Mouse (Mus musculus) spleen, adult 2 months (tissue): Measurements from ENCODE around the gene Scml4. TPM values are rescaled to one million over a fixed set of nuclear protein-coding genes. Genes with fewer than 3 reads are reported as not detected.

Experiments used
- DNase-seq, 2 experiments: peaks; one replicate each; pipeline versions ENCODE4 v3.0.0 to v3.0.0-alpha.2; 2012 to 2021; ENCODE audit warnings: low spot score in 2 of 2, low read depth in 1 of 2
- H3K27ac ChIP-seq: fragments of 200-500 bp; 2 replicates; pipeline ENCODE4 v1.5.1; 2012; ENCODE audit warnings: low read length, inconsistent platforms; ENCODE audit not compliant: insufficient read depth
- H3K27me3 ChIP-seq: fragments of 200-500 bp; 2 replicates; pipeline ENCODE4 v1.6.1; 2012; ENCODE audit warnings: mild to moderate bottlenecking, moderate library complexity, low read length, inconsistent platforms; ENCODE audit not compliant: control insufficient read depth, insufficient read depth
- H3K36me3 ChIP-seq: fragments of 200-500 bp; 2 replicates; pipeline ENCODE4 v1.6.1; 2012; ENCODE audit warnings: mild to moderate bottlenecking, low read length, inconsistent platforms; ENCODE audit not compliant: control insufficient read depth, insufficient read depth
- H3K4me1 ChIP-seq: fragments of 200-500 bp; 2 replicates; pipeline ENCODE4 v1.6.1; 2011; ENCODE audit warnings: inconsistent platforms; ENCODE audit not compliant: control insufficient read depth, insufficient read depth, insufficient read length
- H3K4me3 ChIP-seq: fragments of 200-500 bp; 2 replicates; pipeline ENCODE4 v1.5.1; 2011; ENCODE audit warnings: mild to moderate bottlenecking, inconsistent platforms; ENCODE audit not compliant: insufficient read depth, insufficient read length; ENCODE audit errors: extremely low read depth
- CTCF ChIP-seq: fragments of 200-500 bp; IDR thresholded peaks from 2 replicates; pipeline ENCODE4 v1.5.1; 2011; ENCODE audit warnings: mild to moderate bottlenecking, inconsistent platforms; ENCODE audit not compliant: insufficient read depth, insufficient read length, insufficient replicate concordance; ENCODE audit errors: extremely low read depth
- POLR2A ChIP-seq: fragments of 200-500 bp; IDR thresholded peaks from 2 replicates; pipeline ENCODE4 v1.6.1; 2011; ENCODE audit warnings: low read depth, low read length, inconsistent platforms
- WGBS: fragments of 180-500 bp; shearing (Covaris S2); methylation state at CpG from one replicate; pipeline ENCODE4 v1.1.7; 2018; 5-methylcytosine and 5-hydroxymethylcytosine counted together
- polyA plus RNA-seq: library from polyadenylated mRNA; depleted of rRNA; stranded (reverse); fragments of >200 nt; gene quantifications from 2 replicates; pipeline ENCODE4 v1.2.3, GENCODE M21; 2012

The Scml4 gene
- polyA plus RNA-seq, 1 experiment, result 24.6 TPM

DNA sequence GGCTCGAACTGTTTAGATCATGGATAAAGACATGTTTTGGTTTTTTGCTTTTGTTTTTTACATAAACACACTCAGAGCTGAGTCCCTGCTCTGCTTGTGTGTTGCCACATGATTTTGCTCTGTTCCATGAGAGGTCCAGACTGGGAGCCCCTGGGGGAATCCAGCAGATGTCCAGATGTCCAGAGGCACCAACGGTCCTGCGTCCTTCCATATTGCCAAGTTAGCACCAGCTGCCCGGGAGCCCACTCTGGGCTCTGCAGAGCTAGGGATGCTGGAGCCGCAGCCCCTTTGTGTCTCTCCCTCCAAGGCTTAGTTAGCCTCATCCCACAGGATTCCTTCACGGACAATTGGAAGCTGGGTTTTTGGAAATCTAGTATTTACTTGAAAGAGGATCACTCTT is 101.6 kb downstream of the Scml4 start:
- no peak for DNase-seq
- WGBS, result 82% methylated on average over 6 of the region's 6 CpGs
- TF ChIP-seq POLR2A, result no peak
- no peak for TF ChIP-seq CTCF

DNA sequence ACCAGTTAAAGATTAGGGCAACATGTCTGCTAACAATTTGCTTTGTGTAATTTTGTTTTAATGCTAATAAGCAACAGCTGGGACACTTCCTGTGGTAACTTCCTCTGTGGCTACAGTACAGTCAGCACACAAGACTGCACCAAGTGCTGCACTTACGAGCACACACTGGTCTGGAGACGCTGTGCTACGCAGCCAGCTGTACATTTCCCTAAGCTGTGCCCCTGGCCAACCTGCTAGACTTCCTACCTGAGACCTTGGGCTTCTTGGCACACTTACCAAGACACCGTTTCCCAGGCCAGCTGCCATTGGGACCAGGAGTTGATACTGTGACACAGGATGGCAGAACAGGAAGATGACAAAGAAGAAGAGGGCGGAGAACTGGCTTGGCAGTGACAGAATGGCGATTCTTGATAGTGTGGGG is 102.0 kb downstream of the Scml4 start:
- H3K27me3 ChIP-seq, result no peaks in the 10 kb centered on the region
- H3K27ac ChIP-seq, result peak overlapping the region; percentile 78
- 13% methylated on average over 6 of the region's 6 CpGs for WGBS
- peaks cover 3% of the 10 kb centered on the region; the same call in 1 of the 2 replicates for H3K36me3 ChIP-seq
- peaks cover 6% of the 10 kb centered on the region; the same call in 1 of the 2 replicates for H3K4me1 ChIP-seq
- peak in 1 of 2 experiments; percentile 25 for DNase-seq
- H3K4me3 ChIP-seq, result peak overlapping the region; percentile 55
- TF ChIP-seq POLR2A (no peak), CTCF (no peak)

More for the DNA sequence above, 101.6 kb downstream of the Scml4 start:
- no peaks in the 10 kb centered on the region for H3K27me3 ChIP-seq
- no peak overlapping the region; the same call in 1 of the 2 replicates for H3K27ac ChIP-seq
- H3K4me3 ChIP-seq, result no peak overlapping the region
- H3K4me1 ChIP-seq, result peaks cover 6% of the 10 kb centered on the region; the same call in 1 of the 2 replicates
- H3K36me3 ChIP-seq, result peaks cover 3% of the 10 kb centered on the region; the same call in 1 of the 2 replicates

DNA sequence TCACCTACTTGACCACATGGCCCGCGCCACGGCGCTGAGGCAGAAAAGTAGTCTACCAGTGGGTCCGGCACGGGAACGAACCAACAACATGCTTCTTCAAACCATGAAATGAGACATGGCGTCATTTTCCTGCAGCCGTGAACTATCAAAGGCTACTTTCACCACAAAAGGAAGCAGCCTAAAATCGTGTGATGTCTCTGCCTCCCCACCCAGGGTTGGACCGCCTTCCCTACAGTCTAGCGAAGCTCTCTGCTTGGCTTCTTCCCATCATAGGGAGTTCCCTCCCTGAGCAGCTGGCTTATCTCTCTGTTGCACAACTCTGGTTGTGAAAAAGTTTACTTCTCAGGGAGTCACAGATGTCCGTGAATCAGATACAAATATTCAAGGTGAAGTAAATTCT is 102.5 kb downstream of the Scml4 start:
- 36% methylated on average over 13 of the region's 13 CpGs for WGBS
- TF ChIP-seq CTCF, result no peak
- no peak for TF ChIP-seq POLR2A
- peaks cover 6% of the 10 kb centered on the region; the same call in 1 of the 2 replicates for H3K4me1 ChIP-seq
- H3K4me3 ChIP-seq, result peak overlapping the region; percentile 55
- no peaks in the 10 kb centered on the region for H3K27me3 ChIP-seq
- peaks cover 2% of the 10 kb centered on the region; the same call in 1 of the 2 replicates for H3K36me3 ChIP-seq
- peak in 1 of 2 experiments; percentile 27 for DNase-seq
- peak overlapping the region; percentile 78 for H3K27ac ChIP-seq

DNA sequence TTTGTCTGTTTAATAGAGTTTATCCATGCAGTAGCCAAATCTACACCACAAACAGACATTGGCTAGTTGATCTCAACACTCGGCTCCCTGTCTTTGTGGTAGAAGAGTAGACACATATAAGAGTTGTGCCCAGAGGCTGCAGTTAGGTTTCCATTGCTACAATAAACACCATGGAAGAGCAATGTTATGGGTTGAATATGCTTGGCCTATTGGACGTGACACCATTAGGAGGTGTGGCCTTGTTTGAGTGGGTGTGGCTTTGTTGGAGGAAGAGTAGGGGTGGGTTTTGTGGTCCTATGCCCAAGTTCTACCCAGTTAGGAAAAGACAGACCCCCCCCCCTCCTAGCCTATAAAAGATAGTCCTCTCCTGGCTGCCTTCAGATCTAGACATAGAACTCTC is 102.9 kb downstream of the Scml4 start:
- DNase-seq, result no peak
- Histone ChIP-seq H3K4me3 (no peak overlapping the region), H3K27ac (no peak overlapping the region; the same call in 1 of the 2 replicates), H3K27me3 (no peaks in the 10 kb centered on the region), H3K36me3 (no peaks in the 10 kb centered on the region), H3K4me1 (peaks cover 6% of the 10 kb centered on the region; the same call in 1 of the 2 replicates)
- TF ChIP-seq POLR2A (no peak), CTCF (no peak)
- WGBS, result 83% methylated on average over 2 of the region's 2 CpGs

DNA sequence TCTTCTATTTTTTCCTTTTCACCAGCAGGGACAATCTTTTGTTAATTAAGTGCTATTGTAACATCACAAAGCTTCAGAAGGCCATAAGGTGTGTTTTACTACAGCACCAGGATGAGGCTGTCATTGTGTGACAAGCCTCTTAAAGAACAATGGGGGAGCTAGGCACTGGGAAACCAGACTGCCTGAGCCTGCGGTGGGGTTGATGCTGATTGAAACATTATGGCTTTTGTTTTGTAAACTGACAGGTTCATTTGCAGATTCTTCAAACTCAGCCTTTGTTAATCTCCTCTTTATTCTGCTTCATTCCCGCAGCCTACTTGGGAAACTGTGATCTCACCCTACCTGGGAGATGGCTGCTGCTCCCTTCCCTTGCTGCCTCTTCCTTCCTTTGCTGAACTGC is 108.2 kb downstream of the Scml4 start:
- Histone ChIP-seq H3K4me1 (no peaks in the 10 kb centered on the region), H3K4me3 (no peak overlapping the region), H3K36me3 (no peaks in the 10 kb centered on the region), H3K27ac (no peak overlapping the region), H3K27me3 (peaks cover 2% of the 10 kb centered on the region; the same call in 1 of the 2 replicates)
- DNase-seq, result no peak
- TF ChIP-seq CTCF (no peak), POLR2A (no peak)
- 69% methylated on average over 2 of the region's 2 CpGs for WGBS

DNA sequence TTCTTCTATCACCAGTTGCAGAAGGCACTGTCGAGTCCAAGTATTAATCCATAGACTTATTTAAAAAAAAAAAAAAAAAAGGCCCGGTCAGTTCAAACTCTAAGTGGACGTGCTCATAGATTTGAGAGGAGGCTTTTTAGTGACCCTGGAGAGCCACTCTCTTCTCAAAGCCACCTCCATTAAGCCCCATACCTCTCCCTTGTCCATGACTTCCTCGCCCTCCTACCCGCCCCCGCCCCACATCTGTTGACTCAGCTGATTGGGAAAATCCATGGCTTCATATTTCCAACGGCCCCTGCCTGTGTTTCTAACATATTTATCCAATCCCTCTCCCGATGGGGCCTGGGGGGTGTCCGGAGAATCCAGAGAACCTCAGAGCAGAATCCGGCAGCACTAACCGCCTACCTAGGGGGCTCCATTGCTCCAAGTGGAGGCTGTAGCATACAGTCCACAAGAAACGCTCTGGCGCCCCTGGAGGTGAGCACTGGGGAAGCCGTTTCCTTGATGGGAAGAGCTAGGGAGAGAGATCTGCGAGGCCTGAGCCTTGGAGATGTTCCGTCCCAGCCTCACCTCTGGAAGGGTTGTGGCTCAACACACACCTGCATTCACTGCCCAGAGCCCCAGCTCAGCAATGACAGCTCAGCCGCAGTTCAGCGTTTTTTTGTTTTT is 112.5 kb downstream of the Scml4 start:
- DNase-seq, result peak in 1 of 2 experiments; percentile 33
- H3K36me3 ChIP-seq, result no peaks in the 10 kb centered on the region
- 44% methylated on average over 18 of the region's 18 CpGs for WGBS

DNA sequence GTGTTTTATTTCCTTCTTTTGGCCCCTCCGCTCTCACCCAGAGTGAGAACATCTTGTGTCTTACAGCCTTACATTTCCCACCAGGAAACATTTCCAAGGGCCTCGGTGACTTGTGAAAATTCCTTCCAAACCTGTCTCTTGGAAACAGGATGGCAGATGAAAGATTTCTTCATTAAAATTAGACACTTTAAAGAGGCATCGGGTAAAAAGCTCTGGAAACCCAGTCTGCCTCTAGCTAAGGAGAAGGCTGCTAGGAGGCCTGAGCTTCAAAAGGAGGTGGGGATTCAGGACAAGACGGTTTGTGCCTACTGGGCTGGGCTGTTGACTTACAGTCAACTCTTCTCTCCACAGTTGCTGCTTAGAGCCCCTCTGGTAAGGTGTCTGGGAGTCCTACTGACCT is 113.4 kb downstream of the Scml4 start:
- 71% methylated on average over 4 of the region's 4 CpGs for WGBS
- H3K4me3 ChIP-seq, result no peak overlapping the region
- no peaks in the 10 kb centered on the region for H3K4me1 ChIP-seq
- no peak for TF ChIP-seq POLR2A
- TF ChIP-seq CTCF, result no peak
- H3K36me3 ChIP-seq, result no peaks in the 10 kb centered on the region
- H3K27me3 ChIP-seq, result no peaks in the 10 kb centered on the region; the same call in 1 of the 2 replicates
- no peak for DNase-seq
- no peak overlapping the region for H3K27ac ChIP-seq

More for the DNA sequence above, 112.5 kb downstream of the Scml4 start:
- TF ChIP-seq CTCF (peak; percentile 34; the same call in 1 of the 2 replicates), POLR2A (no peak)
- Histone ChIP-seq H3K27me3 (peaks cover 2% of the 10 kb centered on the region; the same call in 1 of the 2 replicates), H3K4me3 (no peak overlapping the region), H3K4me1 (no peaks in the 10 kb centered on the region), H3K27ac (no peak overlapping the region)
